Mouse (Mus musculus) stomach, embryonic 15.5 days (tissue): ENCODE data around the gene Scml4. TPM values are rescaled to one million over a fixed set of nuclear protein-coding genes. Genes with fewer than 3 reads are reported as not detected.

Experiments
- ATAC-seq: fragments of 200-750 bp; cut with Nextera tagmentation; 2 replicates; pipeline ENCODE4 v1.8.0; 2017; ENCODE audit warnings: low read depth, moderate number of reproducible peaks, moderate TSS enrichment; ENCODE audit not compliant: insufficient read depth, low FRiP score
- H3K27ac ChIP-seq: fragments of 300-500 bp; sonication (generic); 2 replicates; pipeline ENCODE4 v1.5.1; 2015; ENCODE audit warnings: mild to moderate bottlenecking, inconsistent platforms
- H3K27me3 ChIP-seq: fragments of 300-500 bp; sonication (generic); replicated peaks from 2 replicates; pipeline ENCODE4 v1.6.1; 2015; ENCODE audit warnings: inconsistent platforms
- H3K36me3 ChIP-seq: fragments of 300-500 bp; sonication (generic); 2 replicates; pipeline ENCODE4 v1.6.1; 2015; ENCODE audit warnings: inconsistent platforms
- H3K4me1 ChIP-seq: fragments of 300-500 bp; sonication (generic); 2 replicates; pipeline ENCODE4 v1.6.1; 2015; ENCODE audit warnings: inconsistent platforms
- H3K4me2 ChIP-seq: fragments of 300-500 bp; sonication (generic); 2 replicates; pipeline ENCODE4 v1.6.1; 2015; ENCODE audit warnings: mild to moderate bottlenecking, inconsistent platforms
- H3K4me3 ChIP-seq: fragments of 300-500 bp; sonication (generic); replicated peaks from 2 replicates; pipeline ENCODE4 v1.5.1; 2015; ENCODE audit warnings: inconsistent platforms
- H3K9ac ChIP-seq: fragments of 300-500 bp; sonication (generic); 2 replicates; pipeline ENCODE4 v1.6.1; 2015; ENCODE audit warnings: inconsistent platforms
- H3K9me3 ChIP-seq: fragments of 300-500 bp; sonication (generic); 2 replicates; pipeline ENCODE4 v1.6.1; 2016; ENCODE audit warnings: inconsistent platforms
- WGBS: fragments of 180-500 bp; shearing (Covaris S2); methylation state at CpG from one replicate; pipeline ENCODE4 v1.1.7; 2015; 5-methylcytosine and 5-hydroxymethylcytosine counted together
- polyA plus RNA-seq: library from polyadenylated mRNA; unstranded; fragments of >200 nt; fragmentation: Nextera tagmentation; extraction: Ambion mirVana; gene quantifications from 2 replicates; pipeline ENCODE4 v1.2.1, GENCODE M21; 2015

Gene Scml4
- polyA plus RNA-seq, 1 experiment from 2014 or later, result 11.6 TPM

DNA sequence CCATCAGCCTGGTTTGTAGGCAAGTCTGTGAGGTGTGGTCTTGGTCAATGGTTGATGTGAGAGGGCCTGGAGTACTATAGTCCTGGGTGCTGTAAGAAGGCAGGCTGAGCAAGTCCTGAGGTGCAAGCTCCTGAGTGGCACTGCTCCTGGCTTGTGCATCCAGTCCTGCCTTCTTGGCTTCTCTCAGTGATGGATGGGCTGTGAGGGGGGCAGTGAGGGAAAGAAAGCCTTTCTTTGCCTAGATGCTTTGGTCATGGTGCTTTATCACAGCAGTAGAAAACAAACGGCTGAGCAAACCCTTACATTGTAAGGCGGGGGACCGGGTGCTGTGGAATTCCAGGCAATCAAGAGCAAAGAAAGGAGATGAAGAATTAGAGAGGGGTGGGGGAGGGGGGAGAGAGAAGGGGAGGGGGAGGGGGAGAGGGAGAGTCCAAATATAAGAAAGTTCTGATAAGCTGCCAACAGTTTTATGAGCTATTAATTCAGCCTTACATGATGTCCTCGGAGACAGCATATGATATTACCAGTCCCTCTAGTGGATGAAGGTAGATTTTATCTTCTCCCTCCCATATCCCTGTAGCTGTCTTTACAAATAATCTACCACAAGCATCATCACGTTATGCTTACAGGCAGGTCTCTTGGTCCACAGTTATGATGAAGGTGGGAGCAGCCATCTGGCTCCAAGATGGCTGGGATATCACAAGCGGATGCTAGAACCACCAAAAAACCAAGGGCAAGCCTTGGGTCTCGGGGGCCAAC is 121.0 kb downstream of the Scml4 start:
- H3K4me2 ChIP-seq, result no peak overlapping the region
- H3K27ac ChIP-seq, result no peak overlapping the region
- WGBS, result 55% methylated on average over 7 of the region's 7 CpGs

DNA sequence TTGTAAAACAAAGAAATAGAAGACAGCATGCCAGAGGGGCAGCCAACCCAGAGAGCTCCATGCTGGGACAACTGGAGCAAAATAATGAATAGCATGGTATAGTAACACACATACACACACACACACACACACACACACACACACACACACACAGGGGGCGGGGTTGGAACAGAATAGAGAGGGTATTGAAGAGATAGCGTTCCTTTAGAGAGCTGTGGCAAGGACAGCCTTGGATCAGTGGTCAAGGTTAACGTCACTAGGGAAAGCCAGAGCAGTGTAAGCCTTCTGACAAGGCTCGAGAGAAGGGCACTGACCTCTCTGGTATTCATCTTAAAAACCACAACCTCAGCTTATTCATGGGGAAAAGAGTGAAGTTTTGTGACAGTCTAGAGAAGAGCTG is 124.7 kb downstream of the Scml4 start:
- H3K27me3 ChIP-seq, result no peaks in the 10 kb centered on the region
- no peak for ATAC-seq

More for the DNA sequence above, 121.0 kb downstream of the Scml4 start:
- Histone ChIP-seq H3K4me1 (no peaks in the 10 kb centered on the region), H3K36me3 (no peaks in the 10 kb centered on the region), H3K4me3 (no peak overlapping the region), H3K9ac (no peak overlapping the region), H3K27me3 (no peaks in the 10 kb centered on the region), H3K9me3 (no peaks in the 10 kb centered on the region)
- no peak for ATAC-seq

DNA sequence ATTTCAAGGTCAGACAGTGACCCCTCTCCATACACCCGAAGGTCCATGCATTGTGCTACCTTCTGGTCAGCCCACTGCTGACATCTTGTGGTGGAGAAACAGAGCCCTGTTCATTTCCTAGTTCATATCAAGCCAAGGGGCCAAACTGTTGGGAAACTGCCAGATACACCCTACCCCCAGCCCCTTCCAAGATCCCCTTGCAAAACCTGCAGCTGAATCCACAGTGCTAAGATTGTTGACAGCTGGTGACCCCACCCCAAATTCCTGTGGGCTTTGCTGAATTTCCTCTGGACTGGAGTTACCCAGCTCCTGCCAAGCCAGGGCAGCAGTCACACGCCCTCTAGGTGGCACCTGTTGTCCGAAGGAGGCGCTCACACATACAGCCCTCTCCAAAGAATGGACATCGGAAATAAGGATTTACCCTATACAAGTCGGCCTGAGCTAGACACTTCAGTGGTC is 127.5 kb downstream of the Scml4 start:
- no peak overlapping the region for H3K4me3 ChIP-seq
- peak; percentile 77 for ATAC-seq
- H3K9ac ChIP-seq, result no peak overlapping the region
- H3K9me3 ChIP-seq, result no peaks in the 10 kb centered on the region
- H3K27me3 ChIP-seq, result no peaks in the 10 kb centered on the region
- H3K36me3 ChIP-seq, result no peaks in the 10 kb centered on the region
- WGBS, result 17% methylated on average over 6 of the region's 6 CpGs
- H3K4me2 ChIP-seq, result no peak overlapping the region
- no peak overlapping the region for H3K27ac ChIP-seq
- no peaks in the 10 kb centered on the region for H3K4me1 ChIP-seq

More for the DNA sequence above, 124.7 kb downstream of the Scml4 start:
- WGBS, result 66% methylated on average over 4 of the region's 4 CpGs
- no peaks in the 10 kb centered on the region for H3K9me3 ChIP-seq
- H3K4me2 ChIP-seq, result no peak overlapping the region
- no peaks in the 10 kb centered on the region for H3K36me3 ChIP-seq
- H3K27ac ChIP-seq, result no peak overlapping the region
- H3K4me3 ChIP-seq, result no peak overlapping the region
- no peaks in the 10 kb centered on the region for H3K4me1 ChIP-seq
- H3K9ac ChIP-seq, result no peak overlapping the region

DNA sequence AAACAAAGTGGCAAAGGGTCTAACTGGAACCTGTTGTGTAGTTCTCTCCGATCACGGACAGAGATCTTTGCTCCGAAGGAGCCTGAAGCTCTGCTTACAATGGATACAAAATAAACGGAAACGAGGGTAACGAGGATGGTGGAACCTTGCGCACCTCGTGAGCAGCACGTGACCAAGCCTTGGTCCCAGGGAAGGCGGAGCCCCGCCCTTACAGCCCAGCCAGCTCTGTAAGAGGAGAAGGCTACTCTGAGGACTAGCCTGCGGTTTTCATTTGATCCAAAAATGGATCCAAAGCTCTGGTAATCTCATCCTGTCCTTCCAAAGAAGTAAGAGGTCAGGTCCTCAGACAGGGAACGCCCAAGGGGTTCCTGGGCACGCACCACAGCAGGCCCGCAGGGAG is 128.5 kb downstream of the Scml4 start:
- WGBS, result 54% methylated on average over 15 of the region's 15 CpGs

DNA sequence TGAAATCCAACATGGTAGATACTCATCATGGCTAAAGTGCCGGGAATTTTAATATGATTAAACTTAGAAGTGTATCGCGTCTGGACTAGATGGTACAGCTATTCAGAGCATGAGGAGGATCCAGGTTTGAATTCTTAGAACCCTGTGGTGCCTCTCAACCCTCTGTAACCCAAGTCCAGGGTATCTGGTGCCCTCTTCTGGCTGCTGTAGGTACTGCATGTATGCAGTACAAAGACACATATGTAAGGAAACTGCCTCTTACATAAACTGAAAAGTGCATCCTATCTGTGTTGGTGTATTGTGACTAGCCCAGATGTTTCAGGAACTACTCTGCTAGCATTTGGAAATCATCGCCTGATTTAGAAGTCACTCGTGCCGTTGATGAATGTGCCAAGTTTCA is 129.7 kb downstream of the Scml4 start:
- H3K4me1 ChIP-seq, result 0 out of 2 replicates have a peak, but pooled peaks cover 6% of the 10 kb centered on the region
- no peak overlapping the region for H3K9ac ChIP-seq
- 29% methylated on average over 6 of the region's 6 CpGs for WGBS
- H3K9me3 ChIP-seq, result no peaks in the 10 kb centered on the region
- no peak overlapping the region for H3K4me3 ChIP-seq
- no peak overlapping the region for H3K4me2 ChIP-seq
- ATAC-seq, result no peak
- no peaks in the 10 kb centered on the region for H3K27me3 ChIP-seq
- no peaks in the 10 kb centered on the region for H3K36me3 ChIP-seq
- no peak overlapping the region for H3K27ac ChIP-seq

More for the DNA sequence above, 128.5 kb downstream of the Scml4 start:
- H3K9ac ChIP-seq, result no peak overlapping the region
- no peak overlapping the region for H3K4me2 ChIP-seq
- no peaks in the 10 kb centered on the region for H3K27me3 ChIP-seq
- H3K36me3 ChIP-seq, result no peaks in the 10 kb centered on the region
- no peak overlapping the region for H3K4me3 ChIP-seq
- H3K9me3 ChIP-seq, result no peaks in the 10 kb centered on the region
- no peaks in the 10 kb centered on the region for H3K4me1 ChIP-seq
- ATAC-seq, result no peak
- no peak overlapping the region for H3K27ac ChIP-seq

DNA sequence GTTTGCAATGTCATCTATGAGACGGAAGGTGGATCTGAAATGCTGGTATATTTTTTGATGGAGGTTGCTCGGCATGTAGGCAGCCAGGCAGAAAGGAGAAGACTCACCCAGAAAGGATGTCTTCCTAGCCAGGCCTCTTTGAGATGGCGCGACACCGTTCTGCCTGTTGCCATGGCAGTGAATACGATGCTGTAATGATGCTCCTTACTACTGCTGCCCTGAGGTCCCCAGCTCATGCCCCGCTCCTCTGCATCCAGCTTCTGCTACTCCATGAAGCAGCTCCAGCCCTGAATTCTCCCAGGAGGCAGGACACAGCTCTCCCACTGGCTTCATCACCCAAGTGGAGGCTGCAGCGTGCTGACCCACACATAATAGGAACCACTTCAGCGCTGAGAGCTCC is 130.8 kb downstream of the Scml4 start:
- Histone ChIP-seq H3K9ac (no peak overlapping the region), H3K9me3 (no peaks in the 10 kb centered on the region), H3K36me3 (no peaks in the 10 kb centered on the region), H3K4me2 (no peak overlapping the region), H3K4me1 (0 out of 2 replicates have a peak, but pooled peaks cover 6% of the 10 kb centered on the region), H3K27me3 (no peaks in the 10 kb centered on the region), H3K4me3 (no peak overlapping the region), H3K27ac (no peak overlapping the region)
- no peak for ATAC-seq
- WGBS, result 79% methylated on average over 9 of the region's 9 CpGs

DNA sequence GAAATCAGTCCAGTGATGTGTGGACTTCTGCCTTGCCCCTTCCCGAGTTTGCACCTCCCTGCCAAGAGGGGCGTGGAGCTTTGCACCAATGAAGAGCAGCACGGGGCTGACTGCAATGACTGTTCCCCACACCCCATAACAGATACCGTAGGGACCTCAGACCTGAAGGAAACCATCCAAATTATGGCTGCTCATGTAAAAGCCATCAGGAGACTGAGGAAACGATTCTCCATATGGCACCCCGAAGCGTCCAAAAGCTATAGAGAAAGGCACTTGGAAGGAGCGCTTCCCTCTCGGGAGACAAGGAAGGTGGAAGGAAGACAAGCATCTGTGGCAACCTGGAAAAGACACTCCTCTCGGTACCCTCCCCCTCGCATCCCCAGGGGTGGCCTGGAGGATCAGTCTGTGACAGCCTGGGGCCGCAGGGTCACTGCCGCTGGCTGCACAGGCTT is 134.2 kb downstream of the Scml4 start:
- Histone ChIP-seq H3K9me3 (no peaks in the 10 kb centered on the region), H3K27me3 (no peaks in the 10 kb centered on the region), H3K4me2 (peak overlapping the region; percentile 41), H3K4me3 (0 out of 2 replicates have a peak overlapping the region, but pooled peaks have one; percentile 6), H3K9ac (no peak overlapping the region), H3K27ac (no peak overlapping the region), H3K36me3 (no peaks in the 10 kb centered on the region), H3K4me1 (0 out of 2 replicates have a peak, but pooled peaks cover 6% of the 10 kb centered on the region)
- 25% methylated on average over 13 of the region's 13 CpGs for WGBS
- no peak for ATAC-seq

DNA sequence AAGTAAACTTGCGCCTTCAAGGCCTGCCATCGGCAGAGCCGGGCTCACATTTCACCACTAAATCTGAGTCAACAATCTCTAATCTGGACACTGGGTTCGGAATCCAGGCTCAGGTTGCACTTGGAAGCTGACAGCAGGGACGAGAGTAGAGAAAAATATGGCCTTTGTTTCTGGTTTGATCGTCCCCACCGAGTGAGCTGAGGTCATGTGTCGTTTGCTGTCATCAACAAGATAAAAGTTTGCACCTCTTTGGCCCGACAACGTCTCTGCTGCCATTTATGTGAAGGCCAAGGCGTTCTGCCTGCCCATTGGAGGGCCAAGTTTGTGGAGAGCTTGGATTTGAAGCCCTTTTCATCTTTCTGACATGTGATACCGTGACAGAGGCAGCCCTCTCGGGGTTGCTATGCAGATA is 135.3 kb downstream of the Scml4 start:
- Histone ChIP-seq H3K4me1 (0 out of 2 replicates have a peak, but pooled peaks cover 6% of the 10 kb centered on the region), H3K4me2 (no peak overlapping the region), H3K36me3 (no peaks in the 10 kb centered on the region), H3K9ac (no peak overlapping the region), H3K4me3 (no peak overlapping the region), H3K27ac (no peak overlapping the region), H3K27me3 (no peaks in the 10 kb centered on the region), H3K9me3 (no peaks in the 10 kb centered on the region)
- ATAC-seq, result no peak
- 24% methylated on average over 13 of the region's 13 CpGs for WGBS

DNA sequence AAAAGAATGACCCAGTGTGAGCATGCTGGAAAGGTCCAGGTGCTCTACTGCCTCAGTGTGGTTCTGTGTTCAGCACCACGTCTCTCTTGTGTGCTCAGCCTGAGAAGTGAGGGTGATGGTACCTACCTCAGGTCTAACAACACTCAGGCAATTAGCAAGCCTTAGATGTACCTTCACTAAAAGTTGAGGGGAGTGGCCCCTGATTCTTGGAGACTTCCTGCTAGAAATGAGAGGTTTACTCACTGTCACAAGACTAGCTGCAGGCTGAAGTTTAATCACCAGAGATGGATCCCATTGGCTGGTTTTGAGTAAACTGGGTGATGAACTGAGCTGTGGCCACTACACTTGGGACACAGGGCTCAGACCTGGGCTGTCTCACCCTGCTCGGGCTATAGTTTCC is 137.1 kb downstream of the Scml4 start:
- 0 out of 2 replicates have a peak, but pooled peaks cover 6% of the 10 kb centered on the region for H3K4me1 ChIP-seq
- no peak overlapping the region for H3K27ac ChIP-seq
- no peak overlapping the region for H3K4me3 ChIP-seq
- no peaks in the 10 kb centered on the region for H3K36me3 ChIP-seq
- H3K9ac ChIP-seq, result no peak overlapping the region
- H3K9me3 ChIP-seq, result no peaks in the 10 kb centered on the region
- H3K4me2 ChIP-seq, result no peak overlapping the region
- H3K27me3 ChIP-seq, result no peaks in the 10 kb centered on the region
- ATAC-seq, result no peak
- 80% methylated on average over 2 of the region's 2 CpGs for WGBS

DNA sequence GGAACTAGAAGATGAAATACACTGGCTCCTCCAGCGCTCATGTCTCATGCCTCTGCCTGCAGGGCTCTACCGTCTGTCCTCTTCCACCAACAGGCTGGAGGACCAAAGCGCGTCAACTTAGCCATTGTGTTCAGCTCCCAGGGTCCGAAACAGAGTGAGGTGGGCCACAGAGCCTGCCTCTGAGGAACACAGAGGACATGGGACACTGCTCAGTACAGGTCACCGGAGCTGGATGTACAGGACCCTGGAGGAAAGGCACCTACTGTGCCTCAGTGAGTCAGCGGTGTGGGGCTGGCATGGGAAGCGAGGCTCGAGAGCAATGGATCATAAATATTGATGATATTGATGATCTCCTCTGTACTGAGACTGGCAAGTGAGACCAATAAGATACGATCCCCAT is 139.2 kb downstream of the Scml4 start:
- no peaks in the 10 kb centered on the region for H3K36me3 ChIP-seq
- H3K4me2 ChIP-seq, result no peak overlapping the region
- 91% methylated on average over 10 of the region's 10 CpGs for WGBS
- no peak overlapping the region for H3K9ac ChIP-seq
- H3K4me3 ChIP-seq, result no peak overlapping the region
- no peaks in the 10 kb centered on the region for H3K9me3 ChIP-seq
- H3K27me3 ChIP-seq, result no peaks in the 10 kb centered on the region
- ATAC-seq, result no peak
- no peak overlapping the region for H3K27ac ChIP-seq
- H3K4me1 ChIP-seq, result peaks cover 12% of the 10 kb centered on the region; the same call in 1 of the 2 replicates

DNA sequence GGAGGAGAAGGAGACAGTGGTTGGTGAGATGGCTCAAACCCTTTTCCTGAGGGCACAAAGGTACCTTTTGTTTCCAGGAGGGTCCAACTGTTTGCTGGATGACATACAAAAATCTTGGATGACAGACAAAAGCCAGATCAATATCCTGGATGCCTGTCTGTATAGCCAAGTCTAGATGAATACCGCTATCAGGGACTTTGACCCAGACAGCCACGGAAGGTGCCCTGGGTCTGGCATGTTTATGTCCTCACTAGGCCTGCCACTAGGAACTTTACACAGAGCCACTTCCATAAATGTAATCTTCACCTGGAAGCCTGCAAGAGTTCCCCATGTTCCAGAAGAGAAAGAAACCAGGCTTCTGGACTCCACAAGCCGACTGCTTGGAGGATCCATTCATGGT is 141.3 kb downstream of the Scml4 start:
- Histone ChIP-seq H3K4me1 (peaks cover 9% of the 10 kb centered on the region; the same call in 1 of the 2 replicates), H3K36me3 (no peaks in the 10 kb centered on the region), H3K27me3 (no peaks in the 10 kb centered on the region), H3K27ac (no peak overlapping the region), H3K4me2 (no peak overlapping the region), H3K9me3 (no peaks in the 10 kb centered on the region), H3K4me3 (no peak overlapping the region), H3K9ac (no peak overlapping the region)
- ATAC-seq, result no peak
- WGBS, result 67% methylated on average over 3 of the region's 3 CpGs

DNA sequence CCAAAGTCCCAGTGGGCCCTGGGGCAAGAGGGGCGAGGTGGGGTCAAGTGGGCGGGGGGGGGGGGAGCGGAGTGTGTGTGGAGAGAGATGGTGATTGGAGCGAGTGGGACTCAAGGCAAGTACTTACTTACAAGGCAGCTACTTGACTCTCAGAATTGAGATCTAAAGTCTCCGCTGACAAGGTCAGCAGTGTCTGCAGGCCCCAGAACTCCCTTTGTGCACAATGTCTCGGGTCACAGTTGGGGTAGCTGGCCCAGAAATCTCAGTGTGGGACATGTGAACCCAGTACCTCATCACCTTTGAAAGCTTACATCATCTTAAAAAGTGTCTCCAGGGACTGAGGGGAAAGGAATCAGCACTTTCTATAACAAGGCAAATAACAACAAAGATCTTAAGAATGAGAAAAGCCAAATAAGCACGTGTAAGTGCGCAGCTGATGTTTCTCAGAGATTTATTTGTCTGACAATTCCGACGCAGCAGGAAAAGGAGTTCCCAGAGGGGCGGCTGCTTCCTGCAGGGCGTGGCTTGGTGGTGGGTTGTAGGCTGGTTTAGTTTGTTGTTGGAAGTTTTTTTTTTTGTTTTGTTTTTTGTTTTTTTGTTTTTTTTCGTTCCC is 142.0 kb downstream of the Scml4 start:
- Histone ChIP-seq H3K9ac (no peak overlapping the region), H3K27me3 (no peaks in the 10 kb centered on the region), H3K27ac (no peak overlapping the region), H3K4me2 (peak overlapping the region; percentile 91), H3K4me3 (peak overlapping the region; percentile 39), H3K36me3 (no peaks in the 10 kb centered on the region), H3K9me3 (no peaks in the 10 kb centered on the region), H3K4me1 (peaks cover 9% of the 10 kb centered on the region; the same call in 1 of the 2 replicates)
- WGBS, result 18% methylated on average over 13 of the region's 13 CpGs
- ATAC-seq, result no peak
